Mouse (Mus musculus) midbrain, postnatal 0 days (tissue): ENCODE data around the gene Patj. TPM values are rescaled to one million over a fixed set of nuclear protein-coding genes. Genes with fewer than 3 reads are reported as not detected.

Source experiments
- ATAC-seq: fragments of 200-750 bp; cut with Nextera tagmentation; 2 replicates; pipeline ENCODE4 v1.8.0; 2017; ENCODE audit warnings: moderate number of reproducible peaks, mild to moderate bottlenecking, moderate TSS enrichment, moderate library complexity; ENCODE audit not compliant: low FRiP score
- DNase-seq: peaks from one replicate; pipeline ENCODE4 v3.0.0-alpha.2; 2015; ENCODE audit warnings: low spot score
- H3K27ac ChIP-seq: fragments of 300-500 bp; sonication (generic); 2 replicates; pipeline ENCODE4 v1.5.1; 2014; ENCODE audit warnings: low read depth, mild to moderate bottlenecking, low read length, mixed read lengths
- H3K27me3 ChIP-seq: fragments of 300-500 bp; sonication (generic); 2 replicates; pipeline ENCODE4 v1.6.1; 2014; ENCODE audit warnings: low read length, control low read depth, mixed read lengths; ENCODE audit not compliant: insufficient read depth
- H3K36me3 ChIP-seq: fragments of 300-500 bp; sonication (generic); 2 replicates; pipeline ENCODE4 v1.6.1; 2014; ENCODE audit warnings: low read length, control low read depth, mixed read lengths; ENCODE audit not compliant: insufficient read depth
- H3K4me1 ChIP-seq: fragments of 300-500 bp; sonication (generic); 2 replicates; pipeline ENCODE4 v1.6.1; 2014; ENCODE audit warnings: mild to moderate bottlenecking, control low read depth, antibody characterized with exemption, low read length, mixed read lengths; ENCODE audit not compliant: insufficient read depth
- H3K4me2 ChIP-seq: fragments of 300-500 bp; sonication (generic); 2 replicates; pipeline ENCODE4 v1.6.1; 2014; ENCODE audit warnings: low read depth, mild to moderate bottlenecking, low read length, mixed read lengths; ENCODE audit not compliant: poor library complexity, severe bottlenecking
- H3K4me3 ChIP-seq: fragments of 300-500 bp; sonication (generic); 2 replicates; pipeline ENCODE4 v1.5.1; 2014; ENCODE audit warnings: low read depth, mild to moderate bottlenecking, low read length, moderate library complexity
- H3K9ac ChIP-seq: fragments of 300-500 bp; sonication (generic); replicated peaks from 2 replicates; pipeline ENCODE4 v1.6.1; 2014; ENCODE audit warnings: mild to moderate bottlenecking, low read length, moderate library complexity, mixed read lengths; ENCODE audit not compliant: poor library complexity, severe bottlenecking
- H3K9me3 ChIP-seq: fragments of 300-500 bp; sonication (generic); 2 replicates; pipeline ENCODE4 v1.6.1; 2016; ENCODE audit warnings: low read length, control low read depth
- CTCF ChIP-seq: IDR thresholded peaks from 2 replicates; pipeline ENCODE4 v1.5.1; 2016; ENCODE audit warnings: antibody characterized with exemption, mild to moderate bottlenecking
- WGBS: fragments of 180-500 bp; shearing (Covaris S2); extraction: QIAGEN DNeasy Blood & Tissue Kit; methylation state at CpG from one replicate; pipeline ENCODE4 v1.1.7; 2014; 5-methylcytosine and 5-hydroxymethylcytosine counted together
- polyA plus RNA-seq: library from polyadenylated mRNA; unstranded; fragments of >200 nt; fragmentation: Nextera tagmentation; extraction: Ambion mirVana; gene quantifications from 2 replicates; pipeline ENCODE4 v1.2.1, GENCODE M21; 2015
- total RNA-seq: library from RNA; depleted of rRNA; stranded (reverse); fragments of >200 nt; gene quantifications from 2 replicates; pipeline ENCODE4 v1.2.3, GENCODE M21; 2014

The Patj gene
- total and polyA plus RNA-seq, 2 experiments from 2014 or later, result 6.9 to 16.9 TPM

- no peak overlapping the region for H3K4me2 ChIP-seq
- H3K27ac ChIP-seq, result no peak overlapping the region
- no peaks in the 10 kb centered on the region for H3K9me3 ChIP-seq
- H3K4me3 ChIP-seq, result no peak overlapping the region
- H3K36me3 ChIP-seq, result no peaks in the 10 kb centered on the region
- ATAC-seq, result no peak
- no peaks in the 10 kb centered on the region for H3K27me3 ChIP-seq
- H3K4me1 ChIP-seq, result peaks cover 9% of the 10 kb centered on the region
- DNase-seq, result no peak
- no peak for TF ChIP-seq CTCF
- no peak overlapping the region for H3K9ac ChIP-seq
- 86% methylated on average over 5 of the region's 5 CpGs for WGBS
Observed at GRCm38 (mm10) chr4:98550116-98550515, 154.5 kb downstream of the Patj start.

GRCm38 (mm10) chr4:98555666-98556065, 160.1 kb downstream of the Patj start:
- H3K9me3 ChIP-seq, result no peaks in the 10 kb centered on the region
- H3K27me3 ChIP-seq, result no peaks in the 10 kb centered on the region
- no peaks in the 10 kb centered on the region for H3K4me1 ChIP-seq
- WGBS, result 70% methylated on average over 2 of the region's 2 CpGs
- H3K36me3 ChIP-seq, result no peaks in the 10 kb centered on the region
- no peak for TF ChIP-seq CTCF
- no peak overlapping the region for H3K9ac ChIP-seq
- no peak overlapping the region for H3K4me2 ChIP-seq
- DNase-seq (peak; percentile 56), ATAC-seq (no peak)
- H3K27ac ChIP-seq, result no peak overlapping the region
- no peak overlapping the region for H3K4me3 ChIP-seq

- 91% methylated on average over 6 of the region's 6 CpGs for WGBS
- no peak overlapping the region for H3K4me3 ChIP-seq
- H3K4me1 ChIP-seq, result no peaks in the 10 kb centered on the region
- H3K27me3 ChIP-seq, result no peaks in the 10 kb centered on the region
- no peak overlapping the region for H3K9ac ChIP-seq
- H3K4me2 ChIP-seq, result no peak overlapping the region
- DNase-seq, result no peak
- no peaks in the 10 kb centered on the region for H3K36me3 ChIP-seq
- no peak for TF ChIP-seq CTCF
- H3K27ac ChIP-seq, result no peak overlapping the region
- ATAC-seq, result no peak
- no peaks in the 10 kb centered on the region for H3K9me3 ChIP-seq
Observed at GRCm38 (mm10) chr4:98556449-98556848, 160.9 kb downstream of the Patj start.

- Histone ChIP-seq H3K4me2 (no peak overlapping the region), H3K9me3 (no peaks in the 10 kb centered on the region), H3K9ac (no peak overlapping the region), H3K36me3 (no peaks in the 10 kb centered on the region), H3K27ac (no peak overlapping the region), H3K4me1 (no peaks in the 10 kb centered on the region), H3K27me3 (no peaks in the 10 kb centered on the region), H3K4me3 (no peak overlapping the region)
- 92% methylated on average over 13 of the region's 13 CpGs for WGBS
- TF ChIP-seq CTCF, result no peak
- ATAC-seq (no peak), DNase-seq (peak; percentile 12)
Observed at GRCm38 (mm10) chr4:98557192-98557591, 161.6 kb downstream of the Patj start.

GRCm38 (mm10) chr4:98560196-98560830, 164.7 kb downstream of the Patj start:
- Histone ChIP-seq H3K4me3 (no peak overlapping the region), H3K36me3 (no peaks in the 10 kb centered on the region), H3K27ac (no peak overlapping the region), H3K4me2 (no peak overlapping the region), H3K27me3 (no peaks in the 10 kb centered on the region), H3K9ac (no peak overlapping the region), H3K4me1 (no peaks in the 10 kb centered on the region), H3K9me3 (no peaks in the 10 kb centered on the region)
- DNase-seq, result peak; percentile 78
- ATAC-seq, result peak; percentile 65
- TF ChIP-seq CTCF, result no peak
- WGBS, result 51% methylated on average over 9 of the region's 9 CpGs

- no peak overlapping the region for H3K27ac ChIP-seq
- H3K27me3 ChIP-seq, result no peaks in the 10 kb centered on the region
- TF ChIP-seq CTCF, result no peak
- ATAC-seq, result no peak
- H3K4me3 ChIP-seq, result no peak overlapping the region
- no peaks in the 10 kb centered on the region for H3K9me3 ChIP-seq
- no peak overlapping the region for H3K9ac ChIP-seq
- no peak for DNase-seq
- 43% methylated on average over 5 of the region's 5 CpGs for WGBS
- H3K4me2 ChIP-seq, result no peak overlapping the region
- H3K36me3 ChIP-seq, result no peaks in the 10 kb centered on the region
- H3K4me1 ChIP-seq, result no peaks in the 10 kb centered on the region
Observed at GRCm38 (mm10) chr4:98563082-98563481, 167.5 kb downstream of the Patj start.
